Mouse (Mus musculus): ENCODE measurements around the gene Klhdc8a. TPM values are rescaled to one million over a fixed set of nuclear protein-coding genes. Genes with fewer than 3 reads are reported as not detected.

Klhdc8a gene
- total and polyA plus RNA-seq, 3 experiments: not detected

DNA sequence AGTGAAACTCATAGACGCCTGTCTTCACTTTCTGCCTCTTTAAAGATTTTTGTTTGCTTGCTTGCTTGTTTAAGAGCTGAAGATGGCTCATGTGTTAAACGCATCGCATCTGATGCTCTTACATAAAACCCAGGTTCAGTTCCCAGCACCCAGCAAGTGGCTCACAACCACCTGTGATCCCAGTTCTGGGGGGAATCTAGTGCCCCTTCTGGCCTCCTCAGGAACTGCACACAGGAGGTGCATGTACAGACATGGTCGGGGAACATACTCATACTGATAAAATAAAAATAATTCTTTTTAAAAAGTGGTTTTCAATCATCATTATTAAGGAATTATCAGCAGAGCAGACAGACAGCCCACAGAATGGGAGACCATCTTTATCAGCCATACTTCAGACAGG lies 52.6 kb downstream of the Klhdc8a start:
- H3K27me3 ChIP-seq (replicated peaks): no peaks in the 10 kb centered on the region
- H3K79me2 ChIP-seq (replicated peaks; ENCODE audit: control insufficient read depth, extremely low read depth, insufficient read depth, poor library complexity, severe bottlenecking): no peaks in the 10 kb centered on the region
- no peak for DNase-seq (ENCODE audit: extremely low read depth)
- H3K9ac ChIP-seq (ENCODE audit: insufficient read depth, low read depth): no peak overlapping the region
- no peak overlapping the region for H3K4me3 ChIP-seq (replicated peaks in 1 of 3; ENCODE audit: low read depth in 2 of 3, low read length in 2 of 3, poor library complexity in 1 of 3)
- TF ChIP-seq CHD1 (IDR thresholded peaks at IDR 0.05; ENCODE audit: low read depth, low read length): no peak
- TF ChIP-seq HCFC1 (IDR thresholded peaks at IDR 0.05; ENCODE audit: low read depth, low read length): no peak
- TF ChIP-seq ZKSCAN1 (IDR thresholded peaks at IDR 0.05; ENCODE audit: borderline replicate concordance, low read depth, low read length): no peak
- TF ChIP-seq TCF12 (IDR thresholded peaks at IDR 0.05; ENCODE audit: low read depth, low read length): no peak
- TF ChIP-seq CHD2 (IDR thresholded peaks at IDR 0.05; ENCODE audit: low read length): no peak
- TF ChIP-seq E2F4 (IDR thresholded peaks at IDR 0.05; ENCODE audit: insufficient replicate concordance, low read depth, low read length): no peak
- no peak for TF ChIP-seq RAD21 (IDR thresholded peaks at IDR 0.05; ENCODE audit: low read depth, low read length)
- TF ChIP-seq USF1 (IDR thresholded peaks at IDR 0.05; ENCODE audit: low read depth, low read length): no peak
- no peak for TF ChIP-seq MAZ (IDR thresholded peaks at IDR 0.05; ENCODE audit: low read depth, low read length)
- TF ChIP-seq SMC3 (IDR thresholded peaks at IDR 0.05; ENCODE audit: low read depth, low read length): no peak
- TF ChIP-seq MXI1 (IDR thresholded peaks at IDR 0.05; ENCODE audit: low read depth, low read length): no peak
- no peak; a peak in 1 of 4 replicates for TF ChIP-seq CTCF (conservative IDR thresholded peaks at IDR 0.05 in 1 of 2, IDR thresholded peaks at IDR 0.05 in 1 of 2; ENCODE audit: low read depth in 2 of 2, low read length in 2 of 2)
- TF ChIP-seq ZC3H11A (IDR thresholded peaks at IDR 0.05; ENCODE audit: low read depth, low read length): no peak
- H3K4me2 ChIP-seq (ENCODE audit: insufficient read depth, low read depth, poor library complexity, severe bottlenecking): no peak overlapping the region
- H3K4me1 ChIP-seq (ENCODE audit: control insufficient read depth in 1 of 2, insufficient read depth in 2 of 2): peaks cover 0 to 7% of the 10 kb centered on the region in 2 experiments; a peak in 2 of 4 replicates
- H3K9me3 ChIP-seq (replicated peaks; ENCODE audit: low read length): peaks cover 12% of the 10 kb centered on the region
- H3K36me3 ChIP-seq (replicated peaks in 1 of 2; ENCODE audit: control insufficient read depth in 1 of 2, insufficient read depth in 1 of 2, low read length in 1 of 2): peaks cover 0 to 52% of the 10 kb centered on the region in 2 experiments
- in situ Hi-C loops (cut with MboI; ENCODE audit: low pct_ligation_motif_present, low pct_unique_long_range_greater_than_20kb, low sequenced_read_pairs) (loop anchor here (5.0 kb wide), 1 partner anchor 34 kb away; the partner anchor contains the start of gene Nuak2), dilution Hi-C loops (cut with MboI; ENCODE audit: extremely low pct_ligation_motif_present, extremely low pct_unique_long_range_greater_than_20kb, low sequenced_read_pairs) (no loop called here)
- no peak overlapping the region for H3K27ac ChIP-seq (ENCODE audit: insufficient read depth, low read depth)

DNA sequence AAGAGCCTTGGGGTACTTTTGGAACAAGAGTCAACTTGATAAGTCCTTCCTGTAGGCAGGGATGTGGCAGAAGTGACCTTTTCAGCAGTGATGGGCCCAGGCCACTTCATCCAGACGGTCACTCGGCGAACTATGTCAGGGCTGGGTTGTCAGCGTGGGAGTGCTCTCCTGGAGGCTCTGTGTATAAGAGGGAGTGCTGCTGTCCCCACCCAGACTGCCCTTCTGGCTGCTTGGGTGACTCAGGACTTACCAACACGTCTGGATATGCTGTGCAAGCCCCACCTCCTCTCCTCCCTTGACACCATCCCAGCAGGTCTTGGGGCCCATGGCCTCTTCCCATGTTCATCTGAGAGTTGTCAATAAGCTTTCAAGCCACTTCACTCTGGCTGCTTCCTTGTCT lies 55.0 kb downstream of the Klhdc8a start:
- in situ Hi-C loops (cut with MboI; ENCODE audit: low pct_ligation_motif_present, low pct_unique_long_range_greater_than_20kb, low sequenced_read_pairs) (loop anchor here (5.0 kb wide), 1 partner anchor 36 kb away; the partner anchor contains the start of gene Nuak2), dilution Hi-C loops (cut with MboI; ENCODE audit: extremely low pct_ligation_motif_present, extremely low pct_unique_long_range_greater_than_20kb, low sequenced_read_pairs) (no loop called here)
- Histone ChIP-seq H3K36me3 (replicated peaks in 1 of 2; ENCODE audit: control insufficient read depth in 1 of 2, insufficient read depth in 1 of 2, low read length in 1 of 2) (peaks cover 0 to 31% of the 10 kb centered on the region in 2 experiments), H3K9me3 (replicated peaks; ENCODE audit: low read length) (peaks cover 12% of the 10 kb centered on the region), H3K79me2 (replicated peaks; ENCODE audit: control insufficient read depth, extremely low read depth, insufficient read depth, poor library complexity, severe bottlenecking) (no peaks in the 10 kb centered on the region), H3K27me3 (replicated peaks) (no peaks in the 10 kb centered on the region), H3K4me3 (replicated peaks in 1 of 3; ENCODE audit: low read depth in 2 of 3, low read length in 2 of 3, poor library complexity in 1 of 3) (no peak overlapping the region), H3K4me1 (ENCODE audit: control insufficient read depth in 1 of 2, insufficient read depth in 2 of 2) (no peaks in the 10 kb centered on the region; a peak in 1 of 4 replicates), H3K27ac (ENCODE audit: insufficient read depth, low read depth) (no peak overlapping the region), H3K9ac (ENCODE audit: insufficient read depth, low read depth) (no peak overlapping the region), H3K4me2 (ENCODE audit: insufficient read depth, low read depth, poor library complexity, severe bottlenecking) (no peak overlapping the region)
- TF ChIP-seq SMC3 (IDR thresholded peaks at IDR 0.05; ENCODE audit: low read depth, low read length) (no peak), SIN3A (IDR thresholded peaks at IDR 0.05; ENCODE audit: low read length) (no peak), JUN (IDR thresholded peaks at IDR 0.05; ENCODE audit: insufficient read depth, low read depth, low read length) (no peak), NRF1 (IDR thresholded peaks at IDR 0.05; ENCODE audit: low read depth, low read length) (no peak), BHLHE40 (IDR thresholded peaks at IDR 0.05; ENCODE audit: low read depth, low read length) (no peak)
- DNase-seq (ENCODE audit: extremely low read depth): no peak
